ENCODE assay signal across 9 mouse cellular contexts in the genomic region with DNA sequence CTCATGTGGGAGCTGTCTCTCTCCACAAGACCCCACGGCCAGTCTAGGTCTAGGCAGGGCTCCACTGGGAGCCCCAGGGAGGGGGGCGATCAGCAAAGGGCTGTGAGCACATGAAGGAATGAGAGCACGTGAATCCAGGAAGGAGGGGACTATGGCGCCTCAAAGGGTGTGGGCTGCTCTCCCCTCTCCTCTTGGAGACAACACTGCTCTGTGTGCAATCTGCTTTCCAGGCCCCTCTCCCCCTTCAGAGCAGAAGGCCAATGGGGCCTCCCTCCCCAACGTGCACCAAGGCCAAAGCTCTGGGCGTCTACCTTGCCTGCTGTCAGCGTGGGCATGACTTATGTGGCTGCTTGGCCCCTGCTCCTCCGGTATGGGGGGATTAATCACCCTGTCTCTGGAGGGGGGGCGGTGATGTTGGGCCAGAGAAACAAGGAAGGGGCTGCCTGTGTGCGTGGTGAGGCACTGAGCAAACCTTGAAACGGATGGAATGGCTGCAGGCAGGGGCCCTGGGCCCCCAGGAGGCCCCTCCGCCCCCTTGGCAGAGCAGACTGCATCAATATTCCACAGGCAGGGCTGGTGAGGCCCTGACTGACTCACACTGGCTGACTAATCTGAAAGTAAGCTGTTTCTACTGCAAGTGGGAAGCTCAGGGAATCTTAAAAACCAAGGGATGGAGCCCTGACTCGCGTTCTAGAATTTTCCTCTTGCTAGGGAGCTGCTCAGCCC. TPM values are rescaled to one million over a fixed set of nuclear protein-coding genes. Genes with fewer than 3 reads are reported as not detected.
DNase-seq lines count a peak whose midpoint lies in the region; ATAC-seq lines count a peak whose summit lies in the region.
"Had no signal": no experiment of that assay in that cellular context is flagged by ENCODE, and none has a peak within 500 bp of the region (broad histone marks: within the 10 kb centered on the region; RNA-seq: fewer than 3 reads in every experiment).

No protein-coding gene starts in this region.

- no peaks in the 10 kb centered on the region for H3K36me3 ChIP-seq in heart, embryonic 14.5 days (ENCODE audit: control insufficient read depth, insufficient read depth, low read length)
- H3K36me3 ChIP-seq in forebrain, embryonic 11.5 days (ENCODE audit: control insufficient read depth, insufficient read depth, low read length) = no peaks in the 10 kb centered on the region
- no peaks in the 10 kb centered on the region for H3K36me3 ChIP-seq in liver, embryonic 11.5 days (ENCODE audit: control insufficient read depth, insufficient read depth, low read length)
- no peaks in the 10 kb centered on the region for H3K36me3 ChIP-seq in stomach, embryonic 16.5 days (ENCODE audit: control insufficient read depth, insufficient read depth, low read length)
- H3K36me3 ChIP-seq: G1E had no signal

- no peaks in the 10 kb centered on the region for H3K27me3 ChIP-seq in heart, embryonic 14.5 days (ENCODE audit: control insufficient read depth, insufficient read depth, low read length)
- no peaks in the 10 kb centered on the region for H3K27me3 ChIP-seq in forebrain, embryonic 11.5 days (ENCODE audit: control insufficient read depth, insufficient read depth, low read length)
- H3K27me3 ChIP-seq in liver, embryonic 11.5 days (replicated peaks; ENCODE audit: control insufficient read depth, insufficient read depth, low read length) = no peaks in the 10 kb centered on the region
- no peaks in the 10 kb centered on the region for H3K27me3 ChIP-seq in stomach, embryonic 16.5 days (ENCODE audit: control insufficient read depth, insufficient read depth, low read length)

- no peak for DNase-seq in heart, postnatal 10 days
- peak; percentile 98 for DNase-seq in NIH3T3 (ENCODE audit: low read depth)
- DNase-seq in forebrain, embryonic 11.5 days (ENCODE audit: low spot score) = no peak
- peak; percentile 68 for DNase-seq in liver, embryonic 11.5 days (ENCODE audit: low spot score)
- DNase-seq in lung, postnatal 36 days = no peak
- no peak for DNase-seq in kidney, postnatal 10 days

- H3K4me2 ChIP-seq in heart, embryonic 14.5 days (ENCODE audit: low read length) = no peak overlapping the region
- no peak overlapping the region for H3K4me2 ChIP-seq in forebrain, embryonic 11.5 days (ENCODE audit: low read depth, low read length, severe bottlenecking)
- H3K4me2 ChIP-seq in liver, embryonic 11.5 days = no peak overlapping the region
- no peak overlapping the region; the same call in 1 of the 2 replicates for H3K4me2 ChIP-seq in stomach, embryonic 16.5 days (ENCODE audit: low read depth, low read length)

- peaks cover 31 to 32% of the 10 kb centered on the region in 2 experiments for H3K4me1 ChIP-seq in heart, embryonic 14.5 days (ENCODE audit: control insufficient read depth in 2 of 2, insufficient read depth in 2 of 2, low read length in 2 of 2)
- H3K4me1 ChIP-seq in forebrain, embryonic 11.5 days (replicated peaks; ENCODE audit: control insufficient read depth, insufficient read depth, low read length) = no peaks in the 10 kb centered on the region; the same call in 1 of the 2 replicates
- peaks cover 23% of the 10 kb centered on the region for H3K4me1 ChIP-seq in liver, embryonic 11.5 days (replicated peaks; ENCODE audit: control insufficient read depth, insufficient read depth, low read length)
- peaks cover 51% of the 10 kb centered on the region for H3K4me1 ChIP-seq in stomach, embryonic 16.5 days (ENCODE audit: control insufficient read depth, insufficient read depth, low read length)

- H3K9ac ChIP-seq in heart, embryonic 14.5 days (ENCODE audit: low read length) = no peak overlapping the region
- 0 out of 2 replicates have a peak overlapping the region, but pooled peaks have one; percentile 8 for H3K9ac ChIP-seq in forebrain, embryonic 11.5 days (ENCODE audit: low read length)
- no peak overlapping the region for H3K9ac ChIP-seq in liver, embryonic 11.5 days (ENCODE audit: low read depth, low read length)
- peak overlapping the region; percentile 33 for H3K9ac ChIP-seq in stomach, embryonic 16.5 days (ENCODE audit: low read length)

- WGBS in heart, embryonic 14.5 days = 29% methylated on average over 14 of the region's 14 CpGs
- WGBS in forebrain, embryonic 11.5 days = 63% methylated on average over 14 of the region's 14 CpGs
- WGBS in liver, embryonic 11.5 days = 48% methylated on average over 14 of the region's 14 CpGs
- WGBS in stomach, embryonic 16.5 days = 20% methylated on average over 14 of the region's 14 CpGs

- no peaks in the 10 kb centered on the region for H3K9me3 ChIP-seq in heart, embryonic 14.5 days (ENCODE audit: control insufficient read depth, low read length)
- no peaks in the 10 kb centered on the region for H3K9me3 ChIP-seq in forebrain, embryonic 11.5 days (ENCODE audit: control insufficient read depth, low read length)
- no peaks in the 10 kb centered on the region for H3K9me3 ChIP-seq in liver, embryonic 11.5 days (ENCODE audit: control insufficient read depth, low read length)
- H3K9me3 ChIP-seq in stomach, embryonic 16.5 days (replicated peaks; ENCODE audit: control insufficient read depth, low read length) = no peaks in the 10 kb centered on the region

- peak overlapping the region; percentile 51 to 69 for H3K27ac ChIP-seq in heart, embryonic 14.5 days (replicated peaks in 1 of 2; ENCODE audit: control insufficient read depth in 1 of 2, insufficient read depth in 1 of 2, low read depth in 2 of 2, low read length in 2 of 2)
- no peak overlapping the region for H3K27ac ChIP-seq in forebrain, embryonic 11.5 days (ENCODE audit: low read depth, low read length)
- H3K27ac ChIP-seq in liver, embryonic 11.5 days (ENCODE audit: low read depth, low read length) = peak overlapping the region; percentile 84
- H3K27ac ChIP-seq in stomach, embryonic 16.5 days (ENCODE audit: low read length) = peak overlapping the region; percentile 97

- intact Hi-C loops in heart, postnatal 10 days (cut with DNase I) = no loop called here

- H3K4me3 ChIP-seq in heart, embryonic 14.5 days (ENCODE audit: control insufficient read depth in 1 of 2, insufficient read depth in 1 of 2, low read depth in 1 of 2, low read length in 2 of 2) = no peak overlapping the region
- H3K4me3 ChIP-seq in forebrain, embryonic 11.5 days (ENCODE audit: low read depth, low read length) = no peak overlapping the region
- H3K4me3 ChIP-seq in liver, embryonic 11.5 days (ENCODE audit: low read depth, low read length) = no peak overlapping the region
- H3K4me3 ChIP-seq in stomach, embryonic 16.5 days (replicated peaks; ENCODE audit: low read length) = no peak overlapping the region

- ATAC-seq in heart, embryonic 14.5 days (ENCODE audit: insufficient number of reproducible peaks, insufficient read depth, low FRiP score, low read depth) = peak; percentile 60
- peak; percentile 39 for ATAC-seq in forebrain, embryonic 11.5 days (replicated peaks; ENCODE audit: low FRiP score)
- peak; percentile 50 for ATAC-seq in liver, embryonic 11.5 days (replicated peaks; ENCODE audit: low FRiP score)
- ATAC-seq in stomach, embryonic 16.5 days (ENCODE audit: insufficient read depth, low FRiP score) = peak; percentile 91

RNA-seq across cellular contexts. Expression of gene Dlk1, which starts 35.0 kb away (rescaled TPM):
- polyA plus RNA-seq in heart, embryonic 14.5 days (2014; fragmentation: Nextera tagmentation; extraction: Ambion mirVana) = 64.2 and 84.4 TPM in 2 replicates
- total RNA-seq in heart, postnatal 10 days (2021) = 10 to 100 TPM; 17.2 to 17.7 TPM
- polyA plus RNA-seq in forebrain, embryonic 11.5 days (2014; fragmentation: Nextera tagmentation; extraction: Ambion mirVana) = 169 and 191 TPM in 2 replicates
- polyA plus RNA-seq in liver, embryonic 11.5 days (2014; fragmentation: Nextera tagmentation; extraction: Ambion mirVana) = 744 and 770 TPM in 2 replicates
- 449 and 542 TPM in 2 replicates for polyA plus RNA-seq in stomach, embryonic 16.5 days (2015; fragmentation: Nextera tagmentation; extraction: Ambion mirVana)
- polyA plus RNA-seq: G1E had no signal

Comparison
In these comparisons a context has a peak if more than half of its experiments do, and no peak if none do; other contexts are left out.
1. ATAC-seq: peak in every context shown above with its lines; median percentile 91 in stomach, embryonic 16.5 days; 60 in heart, embryonic 14.5 days; 50 in liver, embryonic 11.5 days; 39 in forebrain, embryonic 11.5 days.
2. H3K9ac ChIP-seq: peak in forebrain, embryonic 11.5 days (single experiment) and stomach, embryonic 16.5 days (single experiment); none in heart, embryonic 14.5 days (single experiment) and liver, embryonic 11.5 days (single experiment).
3. DNase-seq: peak in NIH3T3 (single experiment) and liver, embryonic 11.5 days (single experiment); none in heart, postnatal 10 days (0 of 2), forebrain, embryonic 11.5 days (single experiment), lung, postnatal 36 days (single experiment) and kidney, postnatal 10 days (single experiment).